Comparison of ENCODE assay signal across 34 mouse cellular contexts in genomic region chr12:53351860-53352259, GRCm38 (mm10).
"Had no signal": no experiment of that assay in that cellular context is flagged by ENCODE, and none has a peak within 500 bp of the region (broad histone marks: within the 10 kb centered on the region; RNA-seq: fewer than 3 reads in every experiment).

No protein-coding gene starts in this region.

- H3K4me3 ChIP-seq: heart, embryonic 10.5 days; heart, embryonic 12.5 days; heart, embryonic 13.5 days; heart, embryonic 15.5 days; hindbrain, embryonic 10.5 days; hindbrain, embryonic 13.5 days; hindbrain, embryonic 15.5 days; intestine, embryonic 15.5 days; kidney, embryonic 15.5 days; layer of hippocampus, adult 2 months; left cerebral cortex, adult 2 months had no signal

- H3K9ac ChIP-seq: heart, embryonic 12.5 days; heart, embryonic 13.5 days; heart, embryonic 15.5 days; hindbrain, embryonic 13.5 days; hindbrain, embryonic 14.5 days; hindbrain, embryonic 15.5 days; intestine, embryonic 15.5 days; kidney, embryonic 15.5 days had no signal

- H3K4me2 ChIP-seq: heart, embryonic 11.5 days; heart, embryonic 12.5 days; heart, embryonic 13.5 days; heart, embryonic 15.5 days; hindbrain, embryonic 13.5 days; hindbrain, embryonic 14.5 days; hindbrain, embryonic 15.5 days; intestine, embryonic 15.5 days; kidney, embryonic 15.5 days had no signal

- H3K36me3 ChIP-seq: heart, embryonic 10.5 days; heart, embryonic 12.5 days; heart, embryonic 13.5 days; heart, embryonic 15.5 days; hindbrain, embryonic 10.5 days; hindbrain, embryonic 13.5 days; hindbrain, embryonic 15.5 days; intestine, embryonic 15.5 days; kidney, embryonic 15.5 days had no signal

- ATAC-seq: hindbrain, postnatal 0 days; inflammation-experienced regulatory T-cells, adult 6 months; intestine, embryonic 15.5 days; intestine, embryonic 16.5 days; intestine, postnatal 0 days had no signal

- DNase-seq: heart, postnatal 10 days; heart, postnatal 14 days; heart, postnatal 36 days; heart, postnatal 4 days; kidney, adult 11 months; kidney, adult 18-20 months; kidney, adult 2 months; kidney, adult 8-10 months; kidney, adult 9 months; kidney, postnatal 10 days; kidney, postnatal 14 days; kidney, postnatal 25 days; kidney, postnatal 36 days; kidney, postnatal 4 days; layer of hippocampus, adult 9-11 months; layer of hippocampus, postnatal 36 days had no signal

- H3K27ac ChIP-seq: heart, embryonic 10.5 days; heart, embryonic 13.5 days; heart, embryonic 15.5 days; hindbrain, embryonic 10.5 days; hindbrain, embryonic 14.5 days; hindbrain, embryonic 15.5 days; hindbrain, postnatal 0 days; intestine, embryonic 15.5 days; kidney, postnatal 0 days; layer of hippocampus, adult 2 months; left cerebral cortex, adult 2 months had no signal

- H3K9me3 ChIP-seq: heart, embryonic 10.5 days; heart, embryonic 12.5 days; heart, embryonic 13.5 days; heart, embryonic 15.5 days; hindbrain, embryonic 10.5 days; hindbrain, embryonic 13.5 days; hindbrain, embryonic 15.5 days; intestine, embryonic 15.5 days; kidney, embryonic 15.5 days had no signal

- H3K27me3 ChIP-seq: heart, embryonic 12.5 days; heart, embryonic 13.5 days; heart, embryonic 15.5 days; hindbrain, embryonic 13.5 days; hindbrain, embryonic 15.5 days; intestine, embryonic 15.5 days; kidney, embryonic 15.5 days had no signal

- H3K4me1 ChIP-seq: heart, embryonic 10.5 days; heart, embryonic 12.5 days; heart, embryonic 13.5 days; heart, embryonic 15.5 days; intestine, embryonic 15.5 days had no signal
